Mouse (Mus musculus) cortical plate, adult 2 months (tissue): Measurements from ENCODE around the gene Dgkg. TPM values are rescaled to one million over a fixed set of nuclear protein-coding genes. Genes with fewer than 3 reads are reported as not detected.

Experiments
- H3K27ac ChIP-seq: fragments of 200-500 bp; 2 replicates; pipeline ENCODE4 v1.5.1; 2012; ENCODE audit warnings: low read length, control low read depth, inconsistent platforms; ENCODE audit not compliant: insufficient read depth
- H3K4me1 ChIP-seq: fragments of 200-500 bp; 2 replicates; pipeline ENCODE4 v1.6.1; 2011; ENCODE audit warnings: low read length; ENCODE audit not compliant: control insufficient read depth, insufficient read depth
- H3K4me3 ChIP-seq: fragments of 200-500 bp; 2 replicates; pipeline ENCODE4 v1.5.1; 2011; ENCODE audit warnings: mild to moderate bottlenecking, low read length, control low read depth; ENCODE audit not compliant: insufficient read depth
- CTCF ChIP-seq: fragments of 200-500 bp; IDR thresholded peaks from 2 replicates; pipeline ENCODE4 v1.5.1; 2011; ENCODE audit warnings: mild to moderate bottlenecking, control low read depth, low read length; ENCODE audit not compliant: insufficient read depth; ENCODE audit errors: extremely low read depth
- POLR2A ChIP-seq: fragments of 200-500 bp; IDR thresholded peaks from 2 replicates; pipeline ENCODE4 v1.6.1; 2011; ENCODE audit warnings: mild to moderate bottlenecking, low read length, control low read depth; ENCODE audit not compliant: insufficient read depth; ENCODE audit errors: extremely low read depth
- polyA plus RNA-seq: library from polyadenylated mRNA; depleted of rRNA; stranded (reverse); fragments of >200 nt; gene quantifications from 2 replicates; pipeline ENCODE4 v1.2.3, GENCODE M21; 2012

Dgkg gene
- polyA plus RNA-seq, 1 experiment = 14.0 TPM

GRCm38 (mm10) chr16:22679641-22680040 lies 22.6 kb upstream of the Dgkg start:
- H3K4me3 ChIP-seq = no peak overlapping the region

GRCm38 (mm10) chr16:22674636-22675035 lies 17.6 kb upstream of the Dgkg start:
- no peak overlapping the region for H3K27ac ChIP-seq
- H3K4me3 ChIP-seq = no peak overlapping the region
- H3K4me1 ChIP-seq = peaks cover 3% of the 10 kb centered on the region
- TF ChIP-seq CTCF = no peak
- TF ChIP-seq POLR2A = no peak

More at GRCm38 (mm10) chr16:22679641-22680040, 22.6 kb upstream of the Dgkg start:
- Histone ChIP-seq H3K4me1 (peaks cover 3% of the 10 kb centered on the region), H3K27ac (no peak overlapping the region)
- no peak for TF ChIP-seq CTCF
- TF ChIP-seq POLR2A = no peak

- no peak overlapping the region for H3K4me3 ChIP-seq
- no peak overlapping the region for H3K27ac ChIP-seq
- peaks cover 2% of the 10 kb centered on the region for H3K4me1 ChIP-seq
- no peak for TF ChIP-seq CTCF
- no peak for TF ChIP-seq POLR2A
These were observed 17.1 kb upstream of the Dgkg start for GRCm38 (mm10) chr16:22674164-22674563.

DNA sequence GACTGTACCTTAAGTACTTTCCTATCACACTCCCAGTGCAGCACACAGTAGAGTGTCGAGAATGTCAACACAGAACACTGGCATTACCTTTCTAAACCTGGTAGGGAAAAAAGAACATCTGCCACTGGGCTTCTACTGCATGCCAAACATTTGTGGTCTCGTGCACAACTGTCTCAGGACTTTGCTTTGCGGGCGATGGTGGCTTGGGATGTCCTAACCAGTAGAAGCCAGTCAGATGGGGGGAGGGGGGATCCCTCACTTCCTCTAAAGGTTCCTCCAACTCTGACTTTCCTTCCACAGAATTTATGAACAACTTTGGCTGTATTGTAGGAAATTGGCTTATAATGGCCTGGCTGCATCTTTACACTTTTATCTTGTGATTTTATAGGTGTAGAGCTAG lies 7.0 kb upstream of the Dgkg start:
- H3K4me3 ChIP-seq = no peak overlapping the region
- no peak for TF ChIP-seq POLR2A
- no peak for TF ChIP-seq CTCF
- no peak overlapping the region for H3K27ac ChIP-seq
- H3K4me1 ChIP-seq = peaks cover 2% of the 10 kb centered on the region

- no peak overlapping the region for H3K27ac ChIP-seq
- H3K4me3 ChIP-seq = no peak overlapping the region
- no peak for TF ChIP-seq CTCF
- H3K4me1 ChIP-seq = peaks cover 2% of the 10 kb centered on the region
These were observed 6.1 kb upstream of the Dgkg start for GRCm38 (mm10) chr16:22663136-22663535.

- H3K4me1 ChIP-seq = peaks cover 2% of the 10 kb centered on the region
- H3K27ac ChIP-seq = no peak overlapping the region
- TF ChIP-seq CTCF = no peak
- TF ChIP-seq POLR2A = no peak
- H3K4me3 ChIP-seq = no peak overlapping the region
These were observed 4.1 kb upstream of the Dgkg start for GRCm38 (mm10) chr16:22661076-22661475.

- Histone ChIP-seq H3K27ac (no peak overlapping the region), H3K4me3 (no peak overlapping the region), H3K4me1 (peaks cover 2% of the 10 kb centered on the region; the same call in 1 of the 2 replicates)
- TF ChIP-seq CTCF (no peak), POLR2A (no peak)
These were observed 1.1 kb upstream of the Dgkg start for GRCm38 (mm10) chr16:22657874-22658789.

- Histone ChIP-seq H3K27ac (no peak overlapping the region), H3K4me3 (peak overlapping the region; percentile 99), H3K4me1 (peaks cover 2% of the 10 kb centered on the region; the same call in 1 of the 2 replicates)
- TF ChIP-seq POLR2A = no peak
- TF ChIP-seq CTCF = no peak
These were observed 1.2 kb downstream of the Dgkg start for GRCm38 (mm10) chr16:22655812-22656211.

DNA sequence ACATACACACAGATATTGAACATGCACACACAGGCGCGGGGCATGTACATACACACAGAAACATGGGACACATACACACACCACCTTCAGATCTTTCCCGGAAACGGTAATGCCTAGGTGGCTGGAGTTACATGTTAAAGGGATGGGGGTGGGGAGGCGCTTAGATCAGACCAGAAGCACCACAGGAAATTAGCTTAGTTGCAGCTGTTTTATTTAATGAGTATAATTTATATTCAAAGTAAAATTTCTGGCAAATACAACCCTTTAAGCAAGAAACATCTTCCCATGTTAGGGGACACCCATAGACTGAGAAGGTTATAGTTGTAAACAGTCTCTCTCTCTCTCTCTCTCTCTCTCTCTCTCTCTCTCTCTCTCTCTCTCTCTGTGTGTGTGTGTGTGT lies 1.8 kb downstream of the Dgkg start:
- peaks cover 2% of the 10 kb centered on the region; the same call in 1 of the 2 replicates for H3K4me1 ChIP-seq
- no peak overlapping the region for H3K27ac ChIP-seq
- TF ChIP-seq POLR2A (no peak), CTCF (no peak)
- peak overlapping the region; percentile 99 for H3K4me3 ChIP-seq

DNA sequence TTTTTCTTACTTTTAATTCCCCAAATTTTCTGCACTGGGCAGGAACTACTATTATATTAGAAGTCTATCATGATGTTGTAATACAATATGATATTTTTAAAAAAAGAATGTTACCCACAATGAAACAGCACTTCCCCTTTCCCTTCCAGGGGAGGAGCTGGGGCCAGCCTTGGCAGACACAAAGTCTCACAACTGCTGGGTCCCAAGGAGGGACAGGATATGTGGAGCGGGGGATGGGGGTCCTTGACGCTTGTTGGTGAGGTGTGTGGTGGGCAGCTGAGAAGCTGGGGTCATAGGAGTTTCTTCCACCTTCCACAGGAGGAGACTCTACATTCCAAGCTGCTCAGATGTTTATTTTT lies 2.6 kb downstream of the Dgkg start:
- Histone ChIP-seq H3K4me3 (peak overlapping the region; percentile 99; the same call in 1 of the 2 replicates), H3K4me1 (no peaks in the 10 kb centered on the region), H3K27ac (no peak overlapping the region)
- TF ChIP-seq CTCF (no peak), POLR2A (no peak)
